Mouse (Mus musculus): ENCODE results near the gene Mustn1. TPM values are rescaled to one million over a fixed set of nuclear protein-coding genes. Genes with fewer than 3 reads are reported as not detected.

The Mustn1 gene
- polyA plus RNA-seq, 1 experiment from 2014 or later, result 8.8 TPM

GRCm38 (mm10) chr14:30875955-30876354 is 3.0 kb upstream of the Mustn1 start:
- no peak; the same call in 1 of the 2 replicates for ATAC-seq
- peak overlapping the region; percentile 26; the same call in 1 of the 2 replicates for H3K9ac ChIP-seq (ENCODE audit: low read depth, low read length)
- H3K27ac ChIP-seq (ENCODE audit: low read length), result peak overlapping the region; percentile 83
- no peak overlapping the region for H3K4me3 ChIP-seq (ENCODE audit: low read length)
- H3K36me3 ChIP-seq (ENCODE audit: control insufficient read depth, insufficient read depth, low read length), result no peaks in the 10 kb centered on the region
- no peak overlapping the region for H3K4me2 ChIP-seq (ENCODE audit: low read depth, low read length)
- H3K4me1 ChIP-seq (ENCODE audit: control insufficient read depth, insufficient read depth, low read length), result peaks cover 25% of the 10 kb centered on the region
- no peaks in the 10 kb centered on the region for H3K9me3 ChIP-seq (ENCODE audit: control insufficient read depth, low read length)
- 85% methylated on average over 9 of the region's 9 CpGs for WGBS
- H3K27me3 ChIP-seq (replicated peaks; ENCODE audit: control insufficient read depth, insufficient read depth, low read length), result no peaks in the 10 kb centered on the region

- Histone ChIP-seq H3K4me3 (ENCODE audit: low read length) (no peak overlapping the region), H3K27me3 (replicated peaks; ENCODE audit: control insufficient read depth, insufficient read depth, low read length) (no peaks in the 10 kb centered on the region), H3K27ac (ENCODE audit: low read length) (no peak overlapping the region), H3K9ac (ENCODE audit: low read depth, low read length) (no peak overlapping the region), H3K36me3 (ENCODE audit: control insufficient read depth, insufficient read depth, low read length) (no peaks in the 10 kb centered on the region), H3K4me1 (ENCODE audit: control insufficient read depth, insufficient read depth, low read length) (peaks cover 25% of the 10 kb centered on the region), H3K9me3 (ENCODE audit: control insufficient read depth, low read length) (no peaks in the 10 kb centered on the region), H3K4me2 (ENCODE audit: low read depth, low read length) (no peak overlapping the region)
- ATAC-seq, result no peak
- WGBS, result 86% methylated on average over 10 of the region's 10 CpGs
These were observed 2.5 kb upstream of the Mustn1 start for GRCm38 (mm10) chr14:30876451-30876850.

- WGBS, result 95% methylated on average over 3 of the region's 3 CpGs
- no peak overlapping the region for H3K9ac ChIP-seq (ENCODE audit: low read depth, low read length)
- H3K4me1 ChIP-seq (ENCODE audit: control insufficient read depth, insufficient read depth, low read length), result peaks cover 25% of the 10 kb centered on the region
- no peak overlapping the region for H3K4me3 ChIP-seq (ENCODE audit: low read length)
- no peaks in the 10 kb centered on the region for H3K36me3 ChIP-seq (ENCODE audit: control insufficient read depth, insufficient read depth, low read length)
- ATAC-seq, result no peak
- no peak overlapping the region for H3K27ac ChIP-seq (ENCODE audit: low read length)
- H3K27me3 ChIP-seq (replicated peaks; ENCODE audit: control insufficient read depth, insufficient read depth, low read length), result no peaks in the 10 kb centered on the region
- H3K4me2 ChIP-seq (ENCODE audit: low read depth, low read length), result no peak overlapping the region
- H3K9me3 ChIP-seq (ENCODE audit: control insufficient read depth, low read length), result no peaks in the 10 kb centered on the region
These were observed 1.2 kb upstream of the Mustn1 start for GRCm38 (mm10) chr14:30877827-30878226.

GRCm38 (mm10) chr14:30879794-30880193 is 794 bp downstream of the Mustn1 start:
- no peaks in the 10 kb centered on the region for H3K9me3 ChIP-seq (ENCODE audit: control insufficient read depth, low read length)
- whole genome bisulfite sequencing, result 60% methylated on average over 9 of the region's 9 CpGs
- H3K9ac ChIP-seq (ENCODE audit: low read depth, low read length), result peak overlapping the region; percentile 22; the same call in 1 of the 2 replicates
- H3K36me3 ChIP-seq (ENCODE audit: control insufficient read depth, insufficient read depth, low read length), result no peaks in the 10 kb centered on the region
- peak overlapping the region; percentile 11; the same call in 1 of the 2 replicates for H3K4me2 ChIP-seq (ENCODE audit: low read depth, low read length)
- H3K27ac ChIP-seq (ENCODE audit: low read length), result peak overlapping the region; percentile 75; the same call in 1 of the 2 replicates
- peaks cover 19% of the 10 kb centered on the region for H3K4me1 ChIP-seq (ENCODE audit: control insufficient read depth, insufficient read depth, low read length)
- ATAC-seq, result peak; percentile 43
- no peak overlapping the region for H3K4me3 ChIP-seq (ENCODE audit: low read length)
- no peaks in the 10 kb centered on the region for H3K27me3 ChIP-seq (replicated peaks; ENCODE audit: control insufficient read depth, insufficient read depth, low read length)

- no peaks in the 10 kb centered on the region for H3K36me3 ChIP-seq (ENCODE audit: control insufficient read depth, insufficient read depth, low read length)
- no peaks in the 10 kb centered on the region for H3K27me3 ChIP-seq (replicated peaks; ENCODE audit: control insufficient read depth, insufficient read depth, low read length)
- no peak overlapping the region for H3K9ac ChIP-seq (ENCODE audit: low read depth, low read length)
- 66% methylated on average over 8 of the region's 8 CpGs for WGBS
- peak overlapping the region; percentile 11; the same call in 1 of the 2 replicates for H3K4me2 ChIP-seq (ENCODE audit: low read depth, low read length)
- H3K27ac ChIP-seq (ENCODE audit: low read length), result no peak overlapping the region
- no peaks in the 10 kb centered on the region for H3K9me3 ChIP-seq (ENCODE audit: control insufficient read depth, low read length)
- no peak overlapping the region for H3K4me3 ChIP-seq (ENCODE audit: low read length)
- peaks cover 19% of the 10 kb centered on the region for H3K4me1 ChIP-seq (ENCODE audit: control insufficient read depth, insufficient read depth, low read length)
- no peak for ATAC-seq
These were observed 1.3 kb downstream of the Mustn1 start for GRCm38 (mm10) chr14:30880251-30880650.

- no peak overlapping the region for H3K27ac ChIP-seq (ENCODE audit: low read length)
- WGBS, result 86% methylated on average over 17 of the region's 17 CpGs
- no peaks in the 10 kb centered on the region for H3K27me3 ChIP-seq (replicated peaks; ENCODE audit: control insufficient read depth, insufficient read depth, low read length)
- no peak overlapping the region for H3K4me3 ChIP-seq (ENCODE audit: low read length)
- no peaks in the 10 kb centered on the region for H3K36me3 ChIP-seq (ENCODE audit: control insufficient read depth, insufficient read depth, low read length)
- no peaks in the 10 kb centered on the region for H3K9me3 ChIP-seq (ENCODE audit: control insufficient read depth, low read length)
- ATAC-seq, result no peak
- peaks cover 13% of the 10 kb centered on the region for H3K4me1 ChIP-seq (ENCODE audit: control insufficient read depth, insufficient read depth, low read length)
- no peak overlapping the region for H3K4me2 ChIP-seq (ENCODE audit: low read depth, low read length)
- H3K9ac ChIP-seq (ENCODE audit: low read depth, low read length), result no peak overlapping the region
These were observed 2.1 kb downstream of the Mustn1 start for GRCm38 (mm10) chr14:30880811-30881717.

GRCm38 (mm10) chr14:30881718-30882108 is 2.7 kb downstream of the Mustn1 start:
- no peaks in the 10 kb centered on the region for H3K36me3 ChIP-seq (ENCODE audit: control insufficient read depth, insufficient read depth, low read length)
- no peak overlapping the region for H3K4me2 ChIP-seq (ENCODE audit: low read depth, low read length)
- no peaks in the 10 kb centered on the region for H3K27me3 ChIP-seq (replicated peaks; ENCODE audit: control insufficient read depth, insufficient read depth, low read length)
- no peaks in the 10 kb centered on the region for H3K9me3 ChIP-seq (ENCODE audit: control insufficient read depth, low read length)
- no peak overlapping the region for H3K4me3 ChIP-seq (ENCODE audit: low read length)
- 83% methylated on average over 3 of the region's 3 CpGs for WGBS
- ATAC-seq, result no peak
- no peak overlapping the region for H3K9ac ChIP-seq (ENCODE audit: low read depth, low read length)
- H3K4me1 ChIP-seq (ENCODE audit: control insufficient read depth, insufficient read depth, low read length), result peaks cover 13% of the 10 kb centered on the region
- H3K27ac ChIP-seq (ENCODE audit: low read length), result no peak overlapping the region

- Histone ChIP-seq H3K36me3 (ENCODE audit: control insufficient read depth, insufficient read depth, low read length) (no peaks in the 10 kb centered on the region), H3K9me3 (ENCODE audit: control insufficient read depth, low read length) (no peaks in the 10 kb centered on the region), H3K4me2 (ENCODE audit: low read depth, low read length) (no peak overlapping the region), H3K9ac (ENCODE audit: low read depth, low read length) (no peak overlapping the region), H3K4me1 (ENCODE audit: control insufficient read depth, insufficient read depth, low read length) (peaks cover 8% of the 10 kb centered on the region), H3K27ac (ENCODE audit: low read length) (no peak overlapping the region), H3K27me3 (replicated peaks; ENCODE audit: control insufficient read depth, insufficient read depth, low read length) (no peaks in the 10 kb centered on the region), H3K4me3 (ENCODE audit: low read length) (no peak overlapping the region)
- no peak for ATAC-seq
- 15% methylated on average over 3 of the region's 3 CpGs for WGBS
These were observed 6.3 kb downstream of the Mustn1 start for GRCm38 (mm10) chr14:30885298-30885697.

GRCm38 (mm10) chr14:30886204-30886603 is 7.2 kb downstream of the Mustn1 start, which contains the start of gene Itih4:
Itih4 (plus strand) TSS chr14:30886476.
- H3K36me3 ChIP-seq (ENCODE audit: control insufficient read depth, insufficient read depth, low read length), result no peaks in the 10 kb centered on the region
- H3K27me3 ChIP-seq (replicated peaks; ENCODE audit: control insufficient read depth, insufficient read depth, low read length), result no peaks in the 10 kb centered on the region
- H3K4me2 ChIP-seq (ENCODE audit: low read depth, low read length), result no peak within 1 kb of the TSS
- no peak within 1 kb of the TSS for H3K9ac ChIP-seq (ENCODE audit: low read depth, low read length)
- no peak within 1 kb of the TSS for H3K4me3 ChIP-seq (ENCODE audit: low read length)
- WGBS, result 82% methylated on average over 3 of the region's 3 CpGs
- H3K4me1 ChIP-seq (ENCODE audit: control insufficient read depth, insufficient read depth, low read length), result peaks cover 8% of the 10 kb centered on the region
- H3K9me3 ChIP-seq (ENCODE audit: control insufficient read depth, low read length), result no peaks in the 10 kb centered on the region
- no peak for ATAC-seq
- no peak within 1 kb of the TSS for H3K27ac ChIP-seq (ENCODE audit: low read length)
